Mouse (Mus musculus) megakaryocyte, adult 5-6 weeks (primary cell): ENCODE data around the gene Mast4. TPM values are rescaled to one million over a fixed set of nuclear protein-coding genes. Genes with fewer than 3 reads are reported as not detected.

ENCODE experiments used
- ATAC-seq: 2 replicates; pipeline ENCODE4 v1.8.0; 2016; ENCODE audit warnings: mild to moderate bottlenecking, inconsistent platforms; ENCODE audit not compliant: poor library complexity, severe bottlenecking
- total RNA-seq, 2 experiments: library from RNA; stranded (forward) in 1 of 2; stranded (reverse) in 1 of 2; fragments of 153-499, 151-499 nt in 1 of 2; fragments of 221-1000, 200-1000 nt in 1 of 2; gene quantifications; 2 replicates each; pipeline versions ENCODE4 v1.2.3 to v1.2.4; 2015 to 2017

Mast4 gene
- total RNA-seq, 2 experiments from 2014 or later, result 0.26 to 1.2 TPM

DNA sequence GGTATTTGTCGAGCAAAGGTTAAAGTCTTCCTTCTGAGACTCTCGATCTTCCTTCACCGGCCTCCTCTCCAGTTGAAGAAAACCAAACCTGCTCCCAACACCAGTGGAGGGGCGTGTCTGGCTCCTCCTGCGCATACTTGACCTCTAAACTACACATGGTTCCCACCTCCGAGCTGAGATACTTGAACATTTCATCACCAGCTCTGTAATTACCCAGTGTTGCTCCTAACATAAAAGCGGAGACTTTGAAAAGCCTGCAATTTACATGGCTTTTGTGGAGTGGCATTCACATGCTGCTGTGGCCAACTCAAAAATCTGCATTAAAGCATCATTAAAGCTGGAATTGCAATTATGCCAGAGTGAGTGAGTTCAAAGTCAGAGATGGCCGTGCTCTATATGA lies 492.1 kb downstream of the Mast4 start:
- ATAC-seq, result no peak

DNA sequence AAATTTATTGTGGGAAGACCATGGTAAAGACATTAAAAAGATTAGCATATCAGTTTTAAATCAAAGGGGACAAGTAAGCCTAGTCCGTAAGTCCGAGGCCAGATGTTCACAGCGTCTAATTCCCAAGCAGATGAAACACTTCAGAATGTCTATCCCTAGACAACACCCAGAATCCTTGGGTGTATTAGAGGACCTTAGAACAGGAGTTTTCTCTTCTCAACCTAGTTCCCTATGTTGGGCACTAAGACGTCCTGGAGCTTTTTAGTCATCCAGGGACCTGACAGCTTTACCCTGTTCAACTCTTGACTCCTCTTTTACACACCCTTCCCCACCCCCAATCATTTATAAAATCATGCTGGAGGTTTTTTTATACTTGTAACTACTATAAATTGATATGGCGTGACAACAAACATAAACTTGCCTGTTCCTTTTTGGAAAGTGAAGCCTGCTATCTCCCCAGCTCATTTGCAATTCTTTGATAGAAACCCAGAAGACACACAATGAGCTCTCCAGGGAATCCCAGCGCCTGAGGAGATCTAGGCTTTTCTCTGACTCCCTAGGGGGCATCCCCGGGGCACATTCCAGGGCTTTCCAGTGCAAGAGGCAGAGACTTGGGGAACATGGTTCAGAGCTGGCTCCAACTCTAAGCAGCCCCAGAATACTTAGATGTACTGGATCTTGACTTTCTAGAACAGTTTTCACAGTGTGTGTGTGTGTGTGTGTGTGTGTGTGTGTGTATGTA lies 494.4 kb downstream of the Mast4 start:
- ATAC-seq, result no peak

DNA sequence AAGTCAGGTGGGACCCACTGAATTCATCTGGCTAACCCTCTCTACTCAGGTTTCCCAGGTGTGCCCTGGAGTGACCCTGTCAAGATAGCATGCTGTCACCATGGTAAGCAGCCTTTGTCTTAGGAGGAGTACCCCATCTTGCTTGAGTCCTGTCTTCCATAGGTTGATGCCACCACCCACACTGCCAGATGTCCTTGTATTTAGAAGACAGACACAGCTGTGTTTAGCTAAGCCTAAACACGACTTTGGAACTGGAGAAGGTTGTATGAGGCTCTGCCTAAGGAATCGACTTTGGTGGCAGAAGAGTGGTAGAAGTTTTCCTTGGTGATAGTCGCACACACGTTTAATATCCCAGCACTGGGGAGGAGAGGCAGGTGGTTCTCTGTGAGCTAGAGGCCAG lies 496.9 kb downstream of the Mast4 start:
- no peak for ATAC-seq

DNA sequence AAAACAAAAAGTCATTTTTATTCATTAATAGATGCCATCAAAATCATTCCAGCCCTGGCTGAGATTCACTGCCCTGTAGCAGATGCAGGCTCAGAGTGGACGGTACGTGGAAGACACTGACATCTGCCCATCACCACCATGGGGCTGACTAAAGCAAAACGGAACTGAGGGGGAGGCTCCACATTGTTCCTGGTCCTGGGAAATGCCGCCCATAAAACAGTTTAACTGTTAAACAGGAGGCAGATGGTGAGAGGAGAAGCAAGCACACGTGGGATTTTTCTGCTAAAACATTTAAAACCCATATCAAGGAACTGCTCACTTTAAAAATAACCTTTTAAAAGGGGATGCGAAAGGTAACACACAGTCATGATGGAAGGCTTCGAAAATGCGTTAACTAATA lies 499.0 kb downstream of the Mast4 start:
- no peak for ATAC-seq

DNA sequence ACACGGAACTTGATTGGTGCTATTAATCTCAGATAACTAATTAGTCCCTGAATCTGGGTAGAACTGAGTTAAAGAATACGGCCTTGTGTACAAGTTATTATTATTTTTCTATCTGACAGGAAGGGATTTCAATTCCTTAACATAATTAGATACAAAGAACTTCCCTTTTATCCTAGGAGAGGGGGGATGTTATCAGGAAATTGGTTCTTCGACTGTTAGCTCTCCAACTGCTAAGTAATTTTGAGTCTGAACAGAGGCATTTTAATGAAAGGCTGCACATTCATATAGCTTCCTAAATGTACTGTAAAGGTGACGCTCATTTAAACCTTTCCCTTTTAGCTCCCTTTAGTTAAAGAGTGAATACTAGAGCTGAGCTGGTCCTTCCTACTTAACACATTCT lies 516.0 kb downstream of the Mast4 start:
- no peak for ATAC-seq

DNA sequence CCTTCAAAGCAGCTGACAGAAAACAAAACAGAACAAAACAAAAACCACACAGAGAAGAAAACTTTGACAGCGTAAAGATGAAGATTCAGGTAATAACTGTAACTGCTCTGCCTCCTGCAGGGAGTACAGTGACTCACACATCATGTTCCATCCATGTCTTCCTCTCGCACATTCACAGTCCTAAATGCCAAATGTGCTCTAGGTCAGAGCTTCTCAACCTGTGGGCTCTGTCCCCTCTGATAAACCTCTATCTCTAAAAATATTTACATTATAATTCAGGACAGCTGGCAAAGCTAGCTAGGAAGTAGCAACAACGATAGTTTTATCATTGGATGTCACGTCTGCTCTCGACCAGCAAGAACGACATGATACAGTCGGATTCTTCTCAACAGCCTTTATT lies 517.6 kb downstream of the Mast4 start:
- ATAC-seq, result no peak

DNA sequence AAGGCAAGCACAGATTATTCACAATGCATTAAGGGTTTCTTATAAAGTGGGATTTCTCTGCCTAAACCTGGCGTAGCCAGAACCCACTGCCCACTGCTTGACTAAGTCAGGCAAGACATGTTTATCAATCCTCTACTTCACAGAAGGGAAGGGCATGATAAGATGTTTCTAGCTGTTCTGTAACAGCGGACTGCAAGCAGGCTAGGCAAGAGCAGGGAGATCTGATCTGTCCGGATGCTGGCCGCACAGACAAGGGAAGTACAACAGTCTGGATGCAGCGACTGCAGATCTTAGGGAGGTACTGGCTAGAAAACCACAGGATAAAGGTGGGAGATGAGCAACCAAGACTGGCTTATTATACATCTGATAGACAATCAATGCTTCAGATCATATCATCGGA lies 519.1 kb downstream of the Mast4 start:
- no peak for ATAC-seq

DNA sequence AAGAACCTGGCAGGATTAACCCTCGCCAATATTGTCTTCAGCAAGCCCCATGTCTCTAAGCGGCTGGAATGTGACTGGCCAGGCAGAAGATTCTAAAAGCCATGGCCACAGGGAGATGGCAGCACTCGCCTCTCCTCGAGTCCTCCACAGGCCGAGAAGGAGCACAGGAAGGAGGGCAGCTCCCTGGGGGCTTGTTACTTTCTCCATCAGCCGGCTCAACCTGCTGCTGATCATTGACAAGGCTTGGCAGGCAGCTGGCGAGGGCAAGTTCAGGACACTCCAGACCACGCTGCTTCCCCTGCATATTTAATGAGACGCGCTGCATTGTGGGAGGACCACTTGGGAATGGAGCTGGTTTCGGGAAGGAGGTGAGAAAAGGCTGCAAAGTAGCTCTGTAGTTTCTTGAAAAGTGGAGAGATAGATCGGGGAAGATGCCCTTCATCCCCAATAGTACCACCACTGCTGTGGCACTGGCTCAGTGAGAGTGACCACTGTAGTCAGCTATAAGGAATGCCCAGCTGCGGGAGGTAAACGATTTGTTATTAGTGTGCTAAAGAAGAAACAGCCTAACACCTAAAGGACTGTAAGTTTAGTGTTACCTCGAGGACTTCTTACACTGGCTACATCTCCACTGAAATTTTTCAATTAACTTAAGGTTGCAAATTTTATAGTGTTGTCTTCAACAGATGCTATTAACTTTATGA lies 523.0 kb downstream of the Mast4 start:
- ATAC-seq, result no peak

DNA sequence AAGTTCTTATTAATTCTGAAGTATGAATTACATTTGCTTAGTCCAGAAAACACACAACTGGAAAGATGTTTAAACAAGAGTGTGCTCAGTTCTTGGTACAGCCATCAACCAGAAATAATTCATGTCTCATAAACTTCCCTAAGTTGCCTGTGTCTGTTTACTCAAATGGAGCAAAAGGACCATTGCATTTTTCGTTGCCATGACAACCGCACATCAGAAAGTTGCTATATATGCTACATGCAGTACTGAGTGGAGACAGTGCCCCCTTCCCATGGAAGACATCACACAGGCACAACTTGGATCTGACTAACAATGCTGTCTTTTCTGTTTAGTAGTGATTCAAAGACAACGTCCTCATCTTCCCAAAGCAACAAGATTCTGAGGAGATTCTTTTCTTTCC lies 527.6 kb downstream of the Mast4 start:
- no peak for ATAC-seq

DNA sequence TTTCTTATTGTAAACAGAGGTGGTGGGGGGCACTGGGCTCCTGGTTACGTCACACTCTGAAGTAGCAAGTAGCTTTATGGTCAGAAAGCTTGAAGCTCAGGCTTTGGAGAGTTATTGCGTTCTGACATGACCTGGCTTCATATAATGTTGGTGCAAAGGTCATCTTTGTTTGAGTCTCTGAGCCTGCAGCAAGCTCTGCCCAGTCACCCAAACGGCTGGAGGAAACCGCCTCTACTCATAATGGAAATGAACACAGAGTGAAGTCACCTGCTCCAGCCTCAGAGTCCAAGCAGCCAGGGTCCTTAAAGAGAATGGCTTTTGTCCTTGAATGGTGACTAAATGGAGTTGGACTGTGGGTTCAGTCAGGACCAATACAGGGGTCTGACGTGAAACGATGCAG lies 529.1 kb downstream of the Mast4 start:
- no peak for ATAC-seq

DNA sequence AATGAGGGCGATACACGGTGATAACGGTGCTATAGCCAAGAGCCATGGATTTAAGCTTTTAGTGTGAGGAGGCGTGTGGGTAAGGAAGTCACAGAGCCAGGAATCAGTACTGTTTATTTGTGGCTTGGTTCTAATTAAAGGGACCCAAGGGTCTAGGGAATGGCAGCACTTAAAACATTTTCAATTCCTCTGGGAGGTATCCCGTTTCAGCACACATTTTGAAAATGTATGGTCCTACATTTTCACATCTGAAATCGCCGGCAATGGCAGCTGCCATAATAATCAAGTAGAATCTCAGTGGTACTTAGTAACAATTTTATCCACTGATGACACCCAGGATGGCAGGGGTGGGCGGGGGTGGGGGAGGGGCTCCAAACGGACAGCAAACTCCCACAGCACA lies 531.1 kb downstream of the Mast4 start:
- no peak for ATAC-seq

DNA sequence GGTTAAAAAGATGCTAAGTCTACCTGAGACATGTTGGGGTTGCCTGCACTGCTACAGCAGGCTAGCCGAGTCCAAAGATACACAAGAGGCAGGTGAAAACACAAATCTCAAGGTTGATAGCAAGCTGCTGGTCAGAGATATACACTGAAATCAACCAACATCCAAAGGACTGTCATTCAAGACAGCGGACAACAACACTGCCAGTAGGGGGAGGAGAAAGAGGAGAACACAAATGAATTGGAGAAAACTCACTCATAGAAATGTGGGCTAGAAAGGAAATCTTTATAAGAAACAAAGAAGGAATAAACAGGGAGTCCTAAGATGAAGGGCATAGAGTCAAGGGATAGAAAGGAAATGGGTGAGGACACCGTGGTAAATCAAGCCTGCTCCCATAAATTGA lies 542.1 kb downstream of the Mast4 start:
- no peak for ATAC-seq

DNA sequence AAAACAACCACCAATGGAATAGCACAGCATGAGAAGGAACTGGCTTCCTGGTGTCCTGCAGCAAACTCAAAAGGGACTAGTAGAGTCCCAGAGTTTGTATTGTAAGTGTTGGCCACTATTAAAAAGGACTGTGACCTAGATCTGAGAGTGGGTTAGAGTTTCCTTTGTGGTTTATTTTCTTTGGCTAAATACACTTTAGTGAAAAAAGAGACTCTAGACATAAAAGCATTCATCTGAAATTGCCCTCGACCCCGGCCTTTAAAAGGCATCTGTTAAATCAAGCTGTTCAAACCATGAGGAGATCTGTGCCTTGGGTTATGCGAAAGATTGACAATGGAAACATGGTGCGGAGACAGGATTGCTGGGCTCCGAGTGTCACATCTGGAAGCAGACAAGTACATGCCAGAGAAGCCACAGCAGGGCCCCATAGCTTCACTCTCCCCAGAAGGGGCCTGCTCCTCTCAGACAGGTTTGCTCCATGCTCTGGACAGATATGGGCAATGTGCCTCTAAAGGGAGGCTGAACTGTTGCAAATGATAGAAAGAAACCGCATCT lies 543.6 kb downstream of the Mast4 start:
- no peak for ATAC-seq

DNA sequence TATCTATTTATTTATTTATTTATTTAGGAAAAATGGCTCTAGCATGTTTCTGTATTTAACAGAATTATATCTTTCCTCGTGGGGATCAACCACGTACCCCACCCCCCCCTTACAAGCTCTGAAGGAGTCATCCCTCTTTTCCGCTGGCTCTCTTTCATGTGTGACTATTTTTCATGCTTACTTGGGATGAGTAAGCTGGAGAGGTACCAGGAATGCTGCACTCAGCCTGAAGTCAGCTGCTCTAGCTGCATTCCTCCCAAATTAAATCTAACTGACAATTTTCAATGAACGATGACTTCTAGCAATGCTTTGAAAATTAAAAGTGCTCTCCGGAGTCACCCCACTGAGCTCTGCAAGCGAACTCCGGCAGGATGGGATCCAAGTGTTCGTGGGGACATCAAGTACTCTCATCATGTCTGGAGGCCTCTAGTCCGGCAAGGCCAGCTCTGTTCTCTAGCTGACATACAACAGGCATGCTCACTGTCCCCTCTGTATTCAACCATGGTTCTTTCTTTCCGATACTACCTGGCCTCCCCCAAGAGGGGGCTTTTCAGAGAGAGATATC lies 547.5 kb downstream of the Mast4 start:
- ATAC-seq, result no peak

DNA sequence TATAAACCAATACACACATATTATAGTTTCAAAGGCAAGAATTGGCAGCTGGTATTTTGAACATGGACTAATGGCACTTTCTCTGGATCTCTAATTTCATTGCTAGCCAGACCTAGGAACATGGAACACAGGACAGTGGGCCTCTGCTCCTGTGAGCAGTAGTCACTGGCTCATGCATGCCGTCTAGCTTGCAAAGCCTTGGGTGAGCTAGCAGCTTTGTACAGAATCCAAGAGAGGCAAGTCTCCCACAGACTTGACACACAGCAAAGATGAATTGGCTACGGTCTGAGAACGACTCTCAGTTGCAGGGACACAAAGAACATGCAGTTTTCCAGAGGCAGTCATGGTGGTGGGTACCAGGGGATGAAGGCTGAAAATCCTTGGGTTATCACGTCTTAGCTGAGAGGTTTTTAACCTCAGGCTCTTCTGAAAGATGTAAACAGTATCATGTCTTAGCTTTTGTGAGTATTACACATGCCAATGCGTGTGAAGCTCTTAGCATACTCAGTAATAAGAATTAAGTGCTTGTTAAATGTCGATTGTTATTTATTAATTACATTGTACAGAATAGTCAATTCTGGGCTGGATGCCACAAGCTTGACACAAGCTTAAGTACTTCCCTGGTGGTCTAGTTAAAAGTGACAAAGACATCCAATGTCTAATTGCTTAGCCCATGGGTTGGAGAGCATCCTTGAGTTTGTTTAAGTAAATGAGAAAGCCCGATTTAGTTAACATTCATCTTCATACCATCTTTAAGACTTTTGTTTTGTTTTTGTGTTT lies 550.6 kb downstream of the Mast4 start:
- no peak for ATAC-seq

DNA sequence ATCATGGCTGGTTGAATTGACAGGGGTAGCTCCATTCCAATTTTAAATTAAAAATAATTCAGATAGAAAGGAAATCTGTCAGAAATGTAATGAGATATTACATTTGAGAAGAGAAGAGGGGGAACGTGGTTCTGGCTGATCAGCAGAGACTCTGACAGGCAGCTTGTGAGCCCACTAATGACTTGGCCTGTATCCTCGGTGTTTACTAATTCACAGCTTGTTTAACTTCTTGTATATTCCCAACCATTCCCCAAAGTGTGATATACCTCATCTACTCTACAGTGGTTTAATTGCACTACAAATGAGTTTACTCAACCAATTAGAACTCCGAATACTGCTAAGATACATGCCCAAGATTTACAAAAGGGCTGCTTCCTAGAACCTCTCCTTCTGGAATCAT lies 555.0 kb downstream of the Mast4 start:
- ATAC-seq, result no peak

DNA sequence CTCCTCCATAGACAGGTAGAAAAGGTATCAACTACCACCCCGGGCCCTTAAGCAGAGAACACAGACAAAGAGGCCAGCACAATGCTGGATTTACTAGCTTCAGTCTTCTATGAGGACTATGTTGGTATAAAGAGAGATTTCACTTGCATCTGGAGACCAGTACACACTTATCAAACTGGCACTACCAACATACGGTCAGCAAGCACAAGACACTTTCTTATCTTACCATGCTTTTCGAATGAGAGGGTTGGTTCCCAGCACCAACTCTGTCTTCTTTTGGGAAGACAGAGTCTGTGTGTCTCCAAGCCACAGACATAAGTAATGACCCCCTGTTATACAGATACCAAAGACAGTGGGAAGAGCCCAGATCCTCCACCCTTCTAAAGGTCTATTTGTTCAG lies 555.4 kb downstream of the Mast4 start:
- ATAC-seq, result no peak

DNA sequence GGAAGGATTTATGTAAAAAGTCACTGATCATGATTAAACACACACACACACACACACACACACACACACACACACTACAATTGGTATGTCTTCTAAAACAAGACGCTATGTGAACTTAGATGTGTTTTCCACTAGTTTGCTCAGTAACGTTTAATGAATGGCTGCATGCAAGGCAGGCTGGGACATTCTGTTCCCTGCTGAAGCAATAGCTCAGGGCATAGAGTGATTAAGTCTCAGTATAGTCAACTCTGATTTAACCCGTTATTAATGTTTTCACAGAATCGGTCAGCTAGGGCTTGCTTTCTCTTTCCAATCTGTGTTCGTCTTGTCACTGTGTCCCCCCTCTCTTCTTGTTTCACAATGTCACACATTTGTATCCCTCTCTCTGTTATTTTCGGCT lies 558.8 kb downstream of the Mast4 start:
- no peak for ATAC-seq

DNA sequence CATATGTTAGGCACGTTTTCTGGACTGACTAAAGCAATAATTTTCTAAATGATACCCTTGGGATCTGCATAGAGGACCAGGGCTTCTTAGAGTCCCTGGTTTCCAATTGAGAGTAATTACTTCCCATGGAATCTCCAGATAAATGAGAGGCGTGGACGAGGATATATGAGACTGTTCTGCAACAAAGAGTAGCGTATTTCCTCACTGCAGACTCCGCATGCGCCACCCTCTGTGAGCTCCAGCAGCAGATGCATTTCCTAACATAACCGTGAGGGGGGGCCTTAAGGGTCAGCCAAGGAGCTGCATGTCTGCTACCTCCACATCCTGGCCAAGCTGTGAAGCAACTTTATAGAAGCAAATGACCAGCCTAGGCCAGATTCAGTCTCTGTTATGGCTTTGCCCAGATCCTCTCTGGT lies 559.5 kb downstream of the Mast4 start:
- no peak for ATAC-seq

DNA sequence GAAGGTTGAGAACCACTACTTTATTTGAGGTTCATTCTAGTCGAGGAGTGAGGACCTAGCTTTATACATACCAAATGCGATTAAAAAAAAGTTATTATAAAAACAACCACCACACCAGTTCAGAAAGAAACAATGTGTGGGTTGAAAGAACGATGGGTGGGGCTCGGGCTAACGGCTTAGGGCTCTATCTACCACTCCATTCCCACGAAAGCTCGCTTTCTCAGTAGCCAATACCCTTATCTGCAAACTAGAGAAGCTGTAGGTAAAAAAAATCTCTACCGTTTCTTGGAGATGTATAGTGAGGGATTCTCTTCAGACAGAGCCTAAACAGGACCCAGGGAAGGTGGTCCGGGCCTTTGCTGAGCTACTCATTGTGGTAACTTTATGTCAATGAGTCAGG lies 561.1 kb downstream of the Mast4 start:
- ATAC-seq, result no peak

DNA sequence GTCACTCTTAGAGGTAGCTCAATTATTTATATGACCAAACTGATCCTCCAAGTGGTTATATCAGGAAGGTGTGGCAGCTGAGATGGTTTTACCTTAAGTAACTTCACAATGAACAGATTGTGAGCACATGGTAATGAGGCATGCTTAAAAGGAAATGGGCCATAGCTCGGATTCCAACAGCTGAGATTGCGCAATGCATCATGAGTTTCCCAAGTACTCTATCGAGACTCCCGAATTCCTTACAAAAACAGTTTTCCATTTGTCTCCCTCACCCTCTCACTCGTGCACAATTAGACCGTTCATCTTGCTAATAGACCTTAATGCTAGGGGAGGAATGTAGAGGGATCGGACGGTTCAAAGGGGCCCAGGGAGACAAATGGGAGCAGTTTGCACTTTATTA lies 564.1 kb downstream of the Mast4 start:
- no peak for ATAC-seq
